Mouse (Mus musculus): Measurements from ENCODE around the gene Snapc1.

Snapc1 gene

GRCm38 (mm10) chr12:73964291-73965281 lies at the start of gene Snapc1:
Gene Snapc1 (plus strand): TSS chr12:73964481.
- peak; percentile 98 for DNase-seq

GRCm38 (mm10) chr12:73918479-73918878 lies 45.8 kb upstream of the Snapc1 start:
- no peak for DNase-seq

- peak; percentile 72 for DNase-seq
These were observed 34.0 kb upstream of the Snapc1 start for GRCm38 (mm10) chr12:73930266-73930665.

- peak; percentile 33 for DNase-seq
These were observed 33.0 kb upstream of the Snapc1 start for GRCm38 (mm10) chr12:73931274-73931673.

GRCm38 (mm10) chr12:73934528-73934927 lies 29.8 kb upstream of the Snapc1 start:
- no peak for DNase-seq

GRCm38 (mm10) chr12:73937353-73937752 lies 26.9 kb upstream of the Snapc1 start, which contains the start of gene Gm49321:
Gene Gm49321 (plus strand): TSS chr12:73937653.
- no peak for DNase-seq

GRCm38 (mm10) chr12:73939542-73939941 lies 24.7 kb upstream of the Snapc1 start:
- no peak for DNase-seq

- DNase-seq: no peak
These were observed 15.9 kb upstream of the Snapc1 start for GRCm38 (mm10) chr12:73948415-73948814.

GRCm38 (mm10) chr12:73949318-73950058 lies 14.8 kb upstream of the Snapc1 start:
- DNase-seq: peak; percentile 45

GRCm38 (mm10) chr12:73952879-73953278 lies 11.4 kb upstream of the Snapc1 start:
- no peak for DNase-seq

- no peak for DNase-seq
These were observed 10.7 kb upstream of the Snapc1 start for GRCm38 (mm10) chr12:73953420-73954186.

GRCm38 (mm10) chr12:73954785-73955184 lies 9.5 kb upstream of the Snapc1 start:
- peak; percentile 36 for DNase-seq

GRCm38 (mm10) chr12:73957676-73958075 lies 6.6 kb upstream of the Snapc1 start:
- no peak for DNase-seq

GRCm38 (mm10) chr12:73958830-73959229 lies 5.5 kb upstream of the Snapc1 start:
- no peak for DNase-seq

- DNase-seq: no peak
These were observed 4.9 kb downstream of the Snapc1 start for GRCm38 (mm10) chr12:73969142-73969541.

GRCm38 (mm10) chr12:73974584-73974983 lies 10.3 kb downstream of the Snapc1 start:
- DNase-seq: no peak

- DNase-seq: peak; percentile 87
These were observed 13.9 kb downstream of the Snapc1 start for GRCm38 (mm10) chr12:73978144-73978543.

GRCm38 (mm10) chr12:73979667-73980066 lies 15.4 kb downstream of the Snapc1 start:
- no peak for DNase-seq

- DNase-seq: peak; percentile 68
These were observed 18.3 kb downstream of the Snapc1 start for GRCm38 (mm10) chr12:73982533-73982932.

- DNase-seq: peak; percentile 86
These were observed 22.0 kb downstream of the Snapc1 start for GRCm38 (mm10) chr12:73986299-73986698.

- no peak for DNase-seq
These were observed 24.2 kb downstream of the Snapc1 start for GRCm38 (mm10) chr12:73988393-73989008.

- DNase-seq: peak; percentile 69
These were observed 25.3 kb downstream of the Snapc1 start for GRCm38 (mm10) chr12:73989594-73989993.
